Mouse (Mus musculus) neural tube, postnatal 0 days (tissue): ENCODE results near the gene Bank1. TPM values are rescaled to one million over a fixed set of nuclear protein-coding genes. Genes with fewer than 3 reads are reported as not detected.

Source experiments
- polyA plus RNA-seq: library from polyadenylated mRNA; unstranded; fragments of >200 nt; fragmentation: Nextera tagmentation; extraction: Ambion mirVana; gene quantifications from 2 replicates; pipeline ENCODE4 v1.2.1, GENCODE M21; 2015

Gene Bank1
- polyA plus RNA-seq, result 0.27 and 0.50 TPM in 2 replicates

DNA sequence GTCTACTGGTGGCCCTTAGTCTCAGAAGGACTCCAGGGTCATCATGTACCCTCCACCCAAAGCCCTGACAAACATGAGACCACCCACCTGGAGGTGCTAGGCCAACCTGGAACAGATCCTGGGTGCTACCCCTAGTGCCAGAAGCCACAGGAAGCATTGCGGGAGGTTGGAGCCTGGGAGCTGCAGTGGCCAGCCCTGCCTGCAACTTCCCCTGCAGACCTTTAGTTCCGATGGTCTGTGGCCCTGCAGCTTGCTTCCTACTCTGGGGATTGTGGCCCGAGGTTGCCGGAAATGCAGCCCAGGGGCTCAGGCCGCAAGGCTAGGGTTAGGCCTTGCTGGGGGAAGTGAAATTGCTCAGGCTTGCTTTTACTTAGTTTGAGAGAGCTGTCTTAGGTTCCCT, at the start of gene Bank1:
Bank1 (minus strand) TSS at position 284 of the 400 bp plus-strand sequence.

